Mouse (Mus musculus): ENCODE data around the gene Vmn2r77.
"Not testable (repeated sequence)": the region's sequence is repeated elsewhere in the genome, so short reads cannot be mapped to it uniquely, and the experiment has no call there.

Vmn2r77 gene

DNA sequence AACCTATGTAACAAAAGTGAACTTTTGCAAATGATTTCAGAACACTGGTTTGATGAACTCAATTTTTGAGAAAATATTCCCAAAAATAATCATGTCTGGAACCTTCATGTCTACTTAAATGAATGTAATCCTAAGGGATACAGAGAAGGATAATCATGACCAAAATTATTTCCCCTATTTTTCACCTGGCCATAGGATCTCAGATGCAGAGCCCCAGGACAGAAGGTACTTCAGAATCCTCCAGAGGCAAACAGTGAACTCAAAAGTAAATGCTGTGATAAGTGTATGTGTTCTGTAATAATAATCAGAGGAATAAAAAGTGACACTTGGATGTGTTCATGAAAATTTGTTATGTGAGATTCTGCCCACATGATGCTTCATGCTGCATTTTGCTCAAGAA, at the start of gene Vmn2r77:
TSS of gene Vmn2r77 (plus strand) at position 301 of the 400 bp plus-strand sequence.
- DNase-seq (ENCODE audit: low spot score) = no peak

DNA sequence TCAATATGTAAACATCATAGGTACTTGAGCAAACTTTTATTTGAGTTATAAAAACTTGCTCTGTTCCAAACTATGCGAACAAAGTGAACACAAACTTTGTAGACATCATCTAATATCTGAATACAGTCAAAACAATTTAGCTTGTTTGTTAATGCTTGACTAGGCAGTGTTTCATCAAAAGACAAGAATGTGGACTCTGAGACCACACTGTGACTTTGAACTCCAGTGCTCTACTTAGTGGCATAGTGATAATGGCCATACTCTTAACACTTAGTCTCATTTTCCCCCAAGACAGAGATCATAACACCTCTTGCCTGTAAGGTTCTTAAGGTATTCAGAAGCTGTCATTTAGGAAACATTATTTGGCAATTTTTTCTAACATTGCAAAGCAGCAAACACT, 34.1 kb upstream of the Vmn2r77 start:
- DNase-seq (ENCODE audit: low spot score) = no peak

DNA sequence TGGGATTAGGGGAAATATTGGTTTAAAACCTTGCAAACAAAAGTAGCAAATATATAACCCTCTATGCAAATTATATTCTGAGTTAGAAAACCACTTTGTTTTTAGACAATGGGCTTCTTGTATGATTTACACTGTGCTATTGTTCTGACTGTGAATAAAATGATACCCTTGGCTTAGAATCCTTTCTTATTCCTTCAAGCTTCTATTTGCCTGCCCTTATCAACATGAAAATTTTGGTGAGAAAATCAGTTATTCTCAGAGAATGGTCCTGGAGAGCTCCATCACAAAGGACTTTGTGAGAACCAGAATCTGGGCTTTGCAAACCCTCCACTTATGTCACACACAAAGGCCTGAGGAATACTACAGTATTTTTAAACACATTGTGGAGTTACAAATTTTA, 30.2 kb upstream of the Vmn2r77 start:
- no peak for DNase-seq (ENCODE audit: low spot score)

DNA sequence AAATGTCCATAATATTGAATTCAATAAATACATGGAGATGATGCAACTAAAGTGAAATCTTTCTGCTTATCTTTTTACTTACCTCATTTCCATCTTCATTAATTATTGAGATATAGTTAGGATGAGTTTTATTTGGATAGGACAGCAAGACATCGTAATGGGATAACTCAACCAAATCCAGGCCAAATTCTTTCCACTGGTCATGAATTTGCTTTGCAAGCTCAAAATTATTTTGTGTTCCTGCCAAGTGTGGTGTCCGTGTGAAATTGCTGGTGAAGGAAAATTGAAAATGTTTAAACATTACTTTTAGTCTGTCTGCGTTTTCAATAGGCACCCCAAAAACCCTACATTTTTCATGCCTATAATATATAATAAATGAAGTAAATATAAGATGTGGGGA, 23.2 kb upstream of the Vmn2r77 start:
- no peak for DNase-seq (ENCODE audit: low spot score)

DNA sequence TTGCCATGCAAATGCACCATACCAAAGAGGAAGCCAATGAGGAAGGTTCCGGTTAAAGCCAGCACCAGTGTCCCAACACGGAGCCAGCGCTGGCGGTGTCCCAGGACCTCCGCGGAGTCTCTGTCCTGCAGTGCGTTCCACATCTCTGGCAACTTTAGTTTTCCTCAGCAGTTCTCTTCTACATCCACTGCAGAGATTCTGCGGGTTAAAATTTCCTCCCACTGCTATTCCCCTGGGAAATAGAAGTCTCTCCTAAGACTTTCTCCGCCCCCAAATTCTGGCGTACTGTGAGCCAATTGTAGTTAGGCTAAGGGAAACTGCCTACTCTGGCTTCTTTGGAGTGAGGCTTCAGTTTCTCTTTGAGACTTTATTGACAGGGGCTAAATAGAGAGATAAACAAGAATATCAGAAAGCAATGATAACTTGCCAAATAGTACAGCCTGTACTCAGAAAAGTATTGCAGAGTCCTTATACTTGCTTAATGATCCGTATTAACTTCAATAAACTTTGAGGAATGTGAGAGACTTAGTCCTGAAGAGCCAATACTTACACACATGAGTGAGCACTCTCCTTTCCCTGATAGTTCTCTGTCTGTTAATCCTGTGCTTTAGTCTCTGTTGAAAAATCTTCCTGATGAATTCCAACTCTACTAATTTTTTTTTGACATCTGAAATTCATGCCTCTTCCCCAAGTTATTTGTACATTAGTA, 19.1 kb upstream of the Vmn2r77 start, which contains the start of gene Folh1:
TSS of gene Folh1 (minus strand) at position 327 of the 709 bp plus-strand sequence.
- DNase-seq (ENCODE audit: low spot score) = peak; percentile 38

DNA sequence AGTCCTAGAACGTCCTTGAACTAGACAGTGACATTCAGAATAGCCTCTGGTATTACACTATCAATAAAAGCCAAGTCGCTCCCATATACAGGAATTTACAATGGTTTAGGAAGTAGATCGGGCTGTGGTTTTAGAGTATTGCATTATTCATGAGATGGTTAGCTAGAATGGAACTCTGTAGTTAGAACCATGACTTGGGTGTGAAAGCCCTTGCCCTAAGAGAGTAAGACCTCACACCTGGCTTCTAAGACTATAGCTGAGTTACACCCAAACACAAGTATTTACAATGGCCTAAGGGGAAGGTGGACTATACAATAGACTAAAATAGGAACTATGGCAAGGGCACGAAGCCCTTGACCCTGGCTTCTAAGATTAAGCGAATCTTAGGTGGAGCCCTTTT, 20.4 kb downstream of the Vmn2r77 start:
- not testable (repeated sequence) for DNase-seq (ENCODE audit: low spot score)

DNA sequence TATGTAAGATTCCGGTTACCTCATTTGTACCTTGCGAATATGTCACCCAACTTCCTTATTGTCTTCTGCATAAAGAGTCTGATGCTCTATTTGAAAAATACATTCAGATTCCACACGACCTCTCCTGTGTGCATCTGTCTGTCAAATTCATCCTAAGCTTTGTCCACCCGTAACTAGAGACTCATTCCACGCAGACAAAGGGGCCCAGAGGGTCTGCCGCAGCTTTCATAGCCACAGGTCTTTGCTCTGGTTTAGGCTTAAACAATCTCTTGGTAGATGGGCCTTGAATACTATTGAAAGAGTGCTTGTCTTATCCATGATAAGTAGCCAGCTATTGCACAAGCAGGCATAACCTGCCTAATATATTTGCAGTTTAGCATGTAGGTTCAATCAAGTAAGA, 20.9 kb downstream of the Vmn2r77 start:
- DNase-seq (ENCODE audit: low spot score) = not testable (repeated sequence)

DNA sequence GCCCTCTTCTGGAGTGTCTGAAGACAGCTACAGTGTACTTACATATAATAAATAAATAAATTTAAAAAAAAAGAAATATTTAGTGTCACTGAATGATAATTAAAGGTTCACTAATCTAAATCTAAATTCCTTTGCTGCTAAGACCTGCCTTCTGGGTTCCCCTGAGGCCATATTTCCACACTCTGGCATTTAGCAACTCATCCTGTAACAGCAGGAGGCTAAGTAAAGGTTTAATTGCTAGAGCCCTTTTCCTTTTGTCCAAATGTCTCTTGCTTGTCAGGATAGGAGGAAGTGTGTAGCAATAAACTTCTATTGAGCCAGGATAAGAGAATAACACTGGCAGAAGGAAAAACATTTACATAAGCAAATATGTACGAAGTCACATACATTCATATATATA, 21.6 kb downstream of the Vmn2r77 start:
- no peak for DNase-seq (ENCODE audit: low spot score)
